Mouse (Mus musculus) left cerebral cortex, postnatal 36 days (tissue): ENCODE measurements around the gene Tmie. TPM values are rescaled to one million over a fixed set of nuclear protein-coding genes. Genes with fewer than 3 reads are reported as not detected.
A peak's percentile ranks its signal among the peaks of the same experiment; 100 is the strongest.

Source experiments
- DNase-seq, 2 experiments: peaks; one replicate each; pipeline ENCODE4 v3.0.0; 2021 to 2022; ENCODE audit warnings: low spot score in 2 of 2, mixed read lengths in 1 of 2
- intact Hi-C: fragments of 180-260 bp; cut with DNase I; formaldehyde crosslinking; loops from one replicate; pipeline ENCODE4 v1.15.1; 2025
- total RNA-seq, 2 experiments: library from RNA; stranded (reverse); gene quantifications; 2 replicates each; pipeline ENCODE4 v1.2.3; 2021

The Tmie gene
- total RNA-seq, 2 experiments from 2014 or later = 2.8 to 3.7 TPM

DNA sequence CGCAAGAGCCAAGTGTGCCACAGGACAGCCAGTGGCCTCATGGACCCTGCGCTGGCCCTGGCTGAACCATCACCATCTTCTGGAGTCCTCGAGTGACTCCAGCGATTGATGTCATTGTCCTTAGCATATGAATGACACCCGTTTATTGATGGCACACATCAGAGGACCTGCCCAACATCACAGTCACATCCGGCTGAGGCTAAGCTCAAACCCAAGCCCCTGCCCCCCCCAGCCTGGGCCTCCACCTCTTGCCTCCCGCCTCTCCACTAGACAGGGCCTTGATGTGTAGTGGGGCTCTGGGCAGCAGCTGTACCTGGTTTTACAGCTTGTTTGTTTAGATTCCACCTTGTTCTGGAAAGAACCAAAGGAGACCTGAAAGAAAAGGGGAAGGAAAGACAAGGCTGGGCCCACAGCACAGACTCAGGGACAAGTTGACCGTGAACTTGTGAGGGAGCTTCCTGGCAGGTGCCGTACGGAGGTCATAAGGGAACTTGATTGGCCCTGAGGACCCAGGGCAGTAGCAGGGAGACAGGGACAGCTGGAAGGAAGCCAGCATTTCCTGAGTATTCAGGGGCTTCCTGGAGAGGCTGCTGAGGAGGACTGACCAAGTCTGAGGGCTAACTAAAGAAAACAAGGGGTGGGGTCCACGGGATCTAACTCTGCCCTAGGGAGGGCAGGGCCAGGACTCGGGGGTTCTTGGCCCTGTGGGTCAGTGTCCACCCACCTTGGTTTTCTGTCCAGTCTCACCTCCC lies 11.3 kb upstream of the Tmie start:
- no peak for DNase-seq
- intact Hi-C loops = no loop called here

DNA sequence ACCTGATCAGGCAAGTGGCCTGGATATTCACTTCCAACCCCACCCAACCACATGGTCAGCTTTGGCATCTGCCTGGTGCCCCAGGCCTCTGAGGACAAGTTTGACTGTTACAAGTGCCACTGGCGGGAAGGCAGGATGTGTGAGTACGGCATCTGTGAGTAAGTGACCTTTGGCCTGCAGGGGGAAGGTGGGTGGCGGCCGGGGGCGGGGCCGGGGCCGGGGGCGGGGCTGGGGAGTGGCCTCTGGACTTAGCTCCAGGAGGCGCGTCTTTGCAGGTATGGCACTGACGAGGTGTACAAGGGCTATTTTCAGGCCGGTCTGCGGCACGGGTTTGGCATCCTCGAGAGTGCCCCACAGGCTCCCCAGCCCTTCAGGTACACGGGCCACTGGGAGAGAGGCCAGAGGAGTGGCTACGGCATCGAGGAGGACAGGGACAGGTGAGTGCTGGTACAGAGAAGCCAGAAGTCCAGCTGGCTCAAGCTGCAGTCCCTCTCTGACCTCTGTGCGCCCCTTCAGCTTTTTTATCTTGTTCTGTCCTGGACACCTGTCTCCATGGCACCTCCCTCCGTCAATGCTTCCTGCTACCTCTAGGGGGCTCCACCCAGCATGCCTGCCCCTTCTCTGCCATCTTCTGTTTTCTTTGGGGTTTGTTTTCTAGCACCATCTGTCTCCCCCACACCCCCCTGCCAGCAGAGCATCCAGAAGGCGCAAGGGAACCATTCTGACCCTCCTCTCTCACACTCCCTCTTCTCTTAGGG lies 10.3 kb upstream of the Tmie start:
- intact Hi-C loops = no loop called here
- DNase-seq = no peak

DNA sequence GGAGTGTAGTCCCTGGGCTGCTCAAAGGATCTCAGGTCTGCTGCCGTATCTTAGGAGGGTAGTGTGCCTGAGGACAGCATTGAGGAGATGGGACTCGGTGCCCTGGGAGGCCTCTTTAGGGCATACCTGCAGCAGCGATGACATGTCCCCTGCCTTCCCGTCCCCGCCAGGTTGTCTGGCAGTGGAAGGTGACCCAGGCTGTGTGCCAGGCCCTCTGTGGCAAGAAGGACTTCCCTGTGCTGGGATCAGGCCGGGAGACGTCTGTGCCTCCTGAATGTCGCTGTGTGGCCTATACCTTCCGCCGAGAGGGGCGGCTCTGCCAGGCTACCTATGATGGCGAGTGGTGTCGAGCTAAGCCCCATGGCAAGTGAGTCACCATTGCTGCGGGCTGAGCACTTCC lies 9.0 kb upstream of the Tmie start:
- DNase-seq = no peak

DNA sequence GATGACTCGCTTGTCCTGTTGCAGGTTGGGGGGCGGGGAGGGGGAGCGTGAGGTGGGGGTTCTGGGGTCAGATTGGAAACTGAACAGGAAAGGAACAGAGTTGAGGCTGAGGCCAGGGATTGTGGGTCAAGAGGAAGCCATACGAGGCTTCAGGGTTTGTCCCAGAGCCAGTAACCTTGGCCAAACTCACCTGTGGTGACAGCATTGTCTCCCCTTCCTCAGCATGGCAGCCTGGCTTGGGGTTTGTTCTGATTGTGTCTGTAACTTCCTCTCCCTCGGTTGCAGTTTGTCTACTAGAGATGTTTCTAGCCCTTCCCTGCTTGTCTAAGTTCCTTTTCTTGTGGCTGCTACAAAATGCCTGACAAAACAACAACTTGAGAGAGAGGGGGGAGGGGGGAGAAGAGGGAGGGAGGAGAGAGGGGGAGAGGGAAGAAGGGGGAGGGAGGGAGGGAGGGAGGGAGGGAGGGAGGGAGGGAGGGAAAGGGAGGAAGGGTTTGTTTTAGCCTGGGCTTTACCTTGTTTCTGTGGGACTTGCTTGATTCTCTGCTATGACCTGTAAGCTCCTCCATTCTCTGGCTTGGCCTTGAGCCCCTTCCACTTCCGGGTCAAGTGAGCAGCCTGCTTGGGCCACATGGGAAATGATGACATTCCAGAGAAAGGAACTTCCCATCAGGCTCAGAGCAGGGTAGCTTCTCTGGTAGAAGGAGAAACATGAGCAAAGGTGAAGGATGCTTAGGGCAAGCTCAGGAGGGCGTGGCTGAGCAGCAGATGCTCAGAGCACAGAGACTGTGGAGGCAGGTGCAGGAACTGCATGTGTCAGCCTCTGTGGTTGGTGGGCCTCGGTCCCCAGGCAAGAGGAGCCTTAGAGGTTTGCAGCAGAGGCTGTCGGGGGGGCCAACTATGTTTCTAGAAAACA lies 7.7 kb upstream of the Tmie start:
- intact Hi-C loops = no loop called here
- DNase-seq = no peak

More for the DNA sequence above, 9.0 kb upstream of the Tmie start:
- intact Hi-C loops = no loop called here

DNA sequence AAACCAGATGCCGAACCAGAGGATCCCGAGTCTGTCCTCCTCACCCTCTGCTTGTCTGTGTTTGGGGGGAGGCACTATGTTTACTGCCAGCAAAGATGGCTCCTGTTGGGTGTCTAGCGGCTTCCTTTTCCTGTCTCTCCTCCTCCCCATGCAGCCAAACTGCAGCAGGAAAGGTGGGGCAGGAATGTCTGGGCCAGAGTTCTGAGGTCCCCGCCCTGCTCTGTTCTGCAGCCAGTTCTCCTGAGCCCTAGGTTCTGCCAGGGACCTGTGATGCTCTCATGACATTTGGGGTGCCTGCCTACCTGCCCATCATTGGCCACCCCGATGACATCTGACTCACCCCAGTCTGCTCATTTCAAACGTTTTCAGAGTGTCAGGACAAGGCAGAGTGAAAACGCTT lies 2.0 kb upstream of the Tmie start:
- intact Hi-C loops = no loop called here
- DNase-seq = no peak

DNA sequence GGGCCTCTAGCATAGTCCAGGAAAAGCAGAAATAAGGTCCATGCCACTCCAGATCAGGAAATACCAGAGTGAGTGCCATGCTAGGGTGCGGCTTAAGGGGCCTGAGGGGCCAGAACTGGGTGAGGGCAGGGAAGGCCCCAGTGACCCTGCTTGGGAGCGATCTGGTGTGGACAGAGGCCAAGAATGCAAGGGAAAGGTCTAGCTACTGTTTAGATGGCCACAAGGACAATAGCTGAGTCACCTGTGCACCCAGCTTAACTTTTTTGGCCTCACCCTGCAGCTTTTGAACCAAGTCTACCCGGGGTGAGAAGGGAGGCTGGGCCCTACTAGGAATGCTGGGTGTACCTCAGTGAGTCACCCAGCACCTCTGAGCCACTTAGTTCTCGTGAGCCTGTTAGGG lies 859 bp upstream of the Tmie start:
- DNase-seq = no peak
- intact Hi-C loops = no loop called here

DNA sequence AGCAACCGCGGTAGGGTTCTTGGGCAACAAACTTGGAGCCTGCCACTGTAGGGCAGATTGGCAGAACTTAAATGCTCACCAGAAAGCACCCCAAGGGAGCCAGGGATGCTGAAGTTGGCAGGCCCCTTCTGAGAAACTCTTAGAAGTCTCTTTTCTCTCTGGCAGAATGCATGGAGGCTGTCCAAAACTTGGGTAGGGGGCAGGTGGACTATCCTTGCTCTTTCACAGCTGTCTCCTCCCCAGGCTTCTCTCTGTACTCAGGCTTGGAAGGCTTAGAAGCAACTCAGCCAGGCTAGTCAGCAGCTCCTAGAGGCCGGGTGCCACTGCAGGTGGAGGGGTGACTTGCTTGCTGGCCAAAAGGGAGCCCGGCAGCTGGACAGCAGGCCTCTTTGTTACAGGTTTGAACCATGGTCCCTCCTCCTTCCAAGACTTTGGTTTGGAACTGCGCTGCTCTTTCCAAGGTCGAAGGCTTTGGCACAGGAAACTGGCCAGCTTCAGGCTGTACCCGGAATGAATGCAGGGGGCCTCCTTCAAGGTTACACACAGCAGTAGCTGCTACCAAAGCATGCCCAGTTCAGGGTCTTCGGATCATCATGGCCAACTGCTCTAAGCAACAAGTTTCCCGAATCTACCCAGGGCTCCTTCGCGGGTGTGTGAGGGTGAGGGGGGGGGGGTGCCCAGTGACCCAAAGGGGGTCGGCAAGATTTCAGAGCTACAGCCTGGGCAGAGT lies 557 bp downstream of the Tmie start, which contains the start of gene Als2cl:
Gene Als2cl (plus strand): TSS at position 680 of the 730 bp plus-strand sequence.
- intact Hi-C loops = no loop called here
- DNase-seq = peak in 1 of 2 experiments; percentile 18

DNA sequence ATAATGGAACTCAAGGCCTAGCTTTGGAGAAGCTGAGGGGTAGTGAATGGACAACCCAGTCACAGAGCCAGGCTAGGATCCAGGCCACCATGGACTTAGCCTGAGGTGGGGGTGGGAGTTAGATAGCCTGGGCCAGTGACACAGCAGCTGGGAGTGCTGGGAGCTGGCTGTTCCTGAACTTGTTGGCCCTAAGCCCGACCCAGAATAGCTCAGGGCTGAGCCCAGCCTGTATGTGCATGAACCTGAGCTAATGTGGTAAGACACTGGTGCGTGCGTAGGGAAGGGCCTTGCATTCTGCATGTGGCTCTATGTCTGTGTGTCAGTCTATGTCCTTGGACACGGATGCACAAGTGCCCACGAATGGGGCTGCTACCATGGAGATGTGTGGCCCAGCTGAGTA lies 2.0 kb downstream of the Tmie start:
- DNase-seq = no peak
- intact Hi-C loops = no loop called here

DNA sequence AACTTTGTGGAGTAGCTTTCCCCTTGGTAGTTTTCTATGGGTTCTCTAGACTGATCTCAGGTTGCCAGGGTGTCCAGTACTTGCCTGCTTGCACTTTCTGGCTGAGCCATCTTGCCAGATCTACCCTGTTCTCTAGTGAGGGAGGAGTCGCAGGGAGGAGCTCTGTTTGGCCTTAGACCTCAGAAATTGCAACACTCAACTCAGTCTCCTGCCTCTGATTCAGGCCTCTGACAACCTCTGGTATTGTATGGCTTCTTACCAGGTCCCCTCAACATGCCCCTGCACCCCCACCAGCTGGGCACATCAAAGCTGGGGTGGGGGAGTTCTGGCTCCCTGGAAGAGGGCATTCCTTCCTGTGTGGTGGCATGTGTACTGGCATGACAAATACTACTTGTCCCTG lies 2.6 kb downstream of the Tmie start:
- DNase-seq = no peak
- intact Hi-C loops = no loop called here

DNA sequence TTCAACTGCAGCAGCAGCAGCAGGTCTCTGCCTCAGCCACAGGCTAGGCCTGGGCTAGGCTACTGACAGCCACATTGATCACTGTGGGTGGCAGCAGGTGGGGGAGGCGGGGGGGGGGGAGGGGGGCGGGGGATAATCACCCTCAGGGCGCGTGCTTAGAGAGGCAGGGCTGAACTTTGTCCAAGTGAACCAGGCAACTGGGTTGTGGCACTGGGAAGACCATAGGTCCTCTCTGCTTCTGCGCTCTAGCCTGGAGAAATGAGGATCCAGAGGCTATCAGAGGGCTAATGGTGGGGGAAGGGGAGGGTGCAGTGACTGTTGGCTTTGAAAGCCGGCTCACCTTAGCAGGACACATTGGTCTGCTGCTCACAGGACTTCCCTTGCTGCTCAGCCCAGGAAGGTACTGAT lies 4.6 kb downstream of the Tmie start:
- intact Hi-C loops = no loop called here
- no peak for DNase-seq

DNA sequence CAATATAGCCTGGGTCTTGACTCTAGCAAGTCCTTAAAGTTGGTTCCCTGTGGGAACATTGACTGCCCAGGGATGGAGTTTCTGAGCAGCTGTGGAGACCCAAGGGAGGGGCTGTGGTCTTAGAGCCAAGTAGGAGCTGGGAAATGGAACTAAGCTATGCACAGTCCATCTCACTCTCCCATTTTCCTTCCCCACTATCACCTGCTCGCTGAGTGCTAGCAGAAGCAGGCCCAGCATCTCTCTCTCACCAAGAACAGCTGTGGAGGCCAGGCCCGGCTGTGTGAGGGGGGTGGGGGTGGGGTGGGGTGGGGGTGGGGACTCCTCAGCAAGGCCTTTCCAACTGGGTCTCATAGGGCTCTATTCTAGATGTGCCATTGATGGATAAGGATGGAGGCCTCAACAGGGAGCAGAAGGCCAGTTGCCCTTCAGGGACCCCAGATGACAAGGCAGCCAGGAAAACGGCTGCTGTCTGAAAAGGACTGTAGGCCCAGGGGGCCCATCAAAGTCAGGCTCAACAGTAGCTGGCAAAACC lies 5.2 kb downstream of the Tmie start:
- intact Hi-C loops = loop anchor here (5.0 kb wide), 2 partner anchors 92 to 462 kb away; no protein-coding TSS in a partner anchor

DNA sequence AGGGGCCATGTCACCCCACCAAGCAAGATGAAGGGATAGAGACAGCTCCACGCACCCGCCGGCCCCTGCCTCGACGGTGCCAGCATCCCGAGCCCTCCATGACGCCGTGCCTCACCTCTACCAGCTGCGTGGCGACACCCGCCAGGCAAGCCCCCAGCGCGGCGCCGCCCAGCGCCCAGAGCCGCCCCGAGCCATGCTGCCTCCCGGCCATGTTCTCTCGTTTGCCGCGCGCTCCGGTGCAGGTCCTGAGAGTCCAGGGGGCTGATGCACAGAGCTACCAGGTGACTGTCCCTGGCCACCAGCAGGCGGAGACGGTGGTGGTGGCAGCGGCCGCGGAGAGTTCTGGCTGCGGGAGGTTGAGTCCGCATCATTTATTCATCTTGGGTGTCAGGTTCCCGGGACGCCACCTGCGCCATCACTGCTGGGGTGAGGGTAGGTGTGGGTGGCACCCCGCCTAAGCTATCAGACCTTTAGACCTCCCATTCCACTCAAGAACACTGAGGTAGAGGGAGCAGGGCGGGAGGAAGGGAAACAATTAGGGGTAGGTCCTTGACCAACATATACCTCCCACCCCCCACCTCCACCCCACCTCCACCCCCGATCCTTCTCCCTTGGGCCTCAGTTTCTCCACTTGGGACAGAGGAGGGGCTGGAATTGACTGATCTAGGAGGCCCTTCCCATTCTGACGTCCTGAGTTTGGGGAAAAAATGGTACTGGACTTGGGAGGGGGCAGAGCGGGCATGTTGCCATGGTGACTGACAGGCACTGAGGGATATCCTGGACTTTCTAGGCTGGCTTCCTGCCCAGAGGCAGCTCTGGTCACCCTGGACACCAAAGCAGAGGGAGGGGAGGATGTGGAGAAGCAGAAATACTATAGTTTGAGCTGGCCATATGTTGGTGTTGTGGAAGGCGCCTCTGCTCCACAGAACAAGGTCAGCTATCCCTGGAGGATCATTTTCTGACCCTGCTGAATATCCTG lies 5.9 kb downstream of the Tmie start:
- intact Hi-C loops = loop anchor here (5.0 kb wide), 2 partner anchors 92 to 462 kb away; no protein-coding TSS in a partner anchor
- no peak for DNase-seq

More for the DNA sequence above, 5.2 kb downstream of the Tmie start:
- no peak for DNase-seq

DNA sequence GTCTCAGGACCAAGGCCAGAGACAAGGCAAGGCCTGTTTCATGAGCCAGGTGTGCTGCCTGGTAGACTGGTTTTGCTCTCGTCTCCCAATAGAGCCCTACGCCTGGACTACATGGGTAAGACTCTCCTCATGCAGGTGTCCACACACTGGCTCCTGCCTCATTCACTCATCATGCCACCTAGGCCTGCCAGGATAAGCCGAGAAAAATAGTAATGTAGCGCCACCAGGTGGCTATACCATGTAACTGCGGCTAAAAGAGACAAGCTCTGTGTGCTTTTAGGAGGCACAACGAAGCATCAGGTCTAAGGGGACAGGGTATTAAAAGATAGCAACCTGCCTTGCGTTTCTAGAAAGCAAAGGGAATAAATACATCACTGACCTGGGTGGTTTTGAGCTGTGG lies 8.9 kb downstream of the Tmie start:
- intact Hi-C loops = loop anchor here (2.0 to 5.0 kb wide), 3 partner anchors 89 to 459 kb away; no protein-coding TSS in a partner anchor
- peak; percentile 42 to 64 for DNase-seq

DNA sequence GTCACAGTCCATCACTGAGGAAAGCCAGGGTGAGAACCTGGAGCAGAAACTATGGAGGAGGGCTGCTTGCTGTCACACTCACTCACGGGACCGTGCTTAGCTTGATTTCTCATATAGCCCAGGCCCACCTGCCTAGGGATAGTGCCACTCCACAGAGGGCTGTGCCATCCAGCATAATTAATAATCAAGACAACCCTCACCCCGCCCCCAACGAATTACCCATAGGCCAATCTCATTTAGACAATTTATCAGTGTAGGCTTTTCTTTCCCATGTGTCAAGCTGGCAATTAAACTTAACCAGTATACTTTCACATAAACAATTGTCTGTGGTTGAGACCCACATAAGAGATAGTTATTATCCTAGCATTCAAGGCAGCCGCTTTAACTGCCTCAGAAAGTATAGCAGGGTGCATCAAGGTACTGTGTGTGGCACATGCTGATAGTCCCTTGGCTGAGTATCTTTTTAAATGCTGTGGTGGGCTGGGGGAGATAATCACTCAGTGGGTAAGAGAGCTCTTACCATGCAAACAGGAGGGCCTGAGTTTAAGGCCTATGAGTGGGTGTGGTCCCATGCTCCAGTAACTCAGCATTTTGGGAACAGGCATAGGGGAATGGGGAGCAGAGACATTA lies 20.8 kb downstream of the Tmie start:
- no peak for DNase-seq
- intact Hi-C loops = no loop called here

DNA sequence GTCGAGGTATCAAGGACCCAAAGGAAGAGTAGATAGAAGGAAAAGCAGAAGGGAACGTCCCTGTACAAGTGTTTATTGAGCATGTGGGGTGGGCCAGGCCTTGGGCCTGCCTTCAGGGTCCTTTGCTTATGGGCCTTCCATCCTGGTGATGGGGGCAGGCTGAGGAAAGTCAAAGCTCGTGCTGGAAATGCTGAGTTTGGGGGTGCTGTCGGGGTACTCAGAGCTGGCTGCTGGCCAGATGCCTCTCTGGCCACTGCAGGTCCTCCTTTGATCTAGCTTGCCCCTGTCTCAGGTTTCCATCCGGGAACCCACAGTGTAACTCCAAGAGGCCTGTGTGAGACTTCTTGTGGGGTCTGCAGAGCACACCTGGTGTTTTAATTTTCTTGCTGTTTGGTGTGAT lies 21.4 kb downstream of the Tmie start:
- DNase-seq = no peak
- intact Hi-C loops = no loop called here

DNA sequence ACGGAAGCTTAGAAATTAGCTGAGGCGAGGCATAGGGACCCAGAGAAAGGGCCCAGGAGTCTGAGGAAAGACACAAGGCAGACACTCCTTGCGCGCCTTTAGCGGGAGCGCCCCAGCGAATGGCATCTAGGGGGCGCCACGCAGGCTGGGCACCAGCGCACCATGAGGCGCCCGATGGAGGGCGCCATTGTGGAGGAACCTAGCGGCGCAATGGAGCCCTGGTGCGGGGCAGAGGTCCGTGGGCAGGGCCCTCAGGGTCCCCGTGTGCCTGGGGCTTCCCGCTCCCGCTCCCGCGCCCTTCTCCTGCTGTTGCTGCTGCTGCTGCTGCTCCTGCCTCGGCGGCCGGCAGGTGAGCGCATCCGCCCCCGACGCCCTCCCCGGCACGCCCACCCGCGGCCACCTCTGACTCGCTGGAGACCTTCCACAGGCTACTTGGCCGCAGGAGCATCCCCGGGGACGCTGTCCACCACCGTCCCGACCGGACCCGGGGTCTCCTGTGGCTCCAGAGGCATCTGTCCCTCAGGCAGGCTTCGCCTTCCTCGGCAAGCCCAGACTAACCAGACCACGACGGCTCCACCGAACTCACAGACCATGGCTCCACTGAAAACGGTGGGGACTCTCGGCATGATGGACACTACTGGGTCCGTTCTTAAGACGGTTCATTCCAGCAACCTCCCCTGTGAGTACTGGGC lies 22.0 kb downstream of the Tmie start, which contains the start of gene Prss50:
Gene Prss50 (plus strand): TSS at position 187 of the 692 bp plus-strand sequence.
- intact Hi-C loops = no loop called here

DNA sequence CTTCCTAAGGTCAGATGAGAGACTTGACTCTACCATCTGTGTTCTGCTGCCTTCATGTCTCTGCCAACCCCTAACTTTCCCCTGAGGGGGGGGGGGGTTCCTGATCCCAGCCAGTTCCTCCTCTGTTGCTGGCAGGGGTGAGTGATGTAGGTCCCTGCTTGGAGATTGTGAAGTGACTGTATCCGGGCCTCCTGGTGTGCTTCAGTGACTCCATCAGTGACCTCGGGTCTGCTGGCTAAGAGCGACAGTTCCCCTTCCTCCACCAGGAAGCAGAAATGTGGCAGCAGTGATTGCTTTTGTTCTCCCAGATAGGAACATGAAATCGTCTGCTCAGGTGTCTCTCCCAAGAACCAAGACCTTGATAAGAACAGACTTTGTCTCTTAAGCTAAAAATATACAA lies 23.0 kb downstream of the Tmie start:
- intact Hi-C loops = no loop called here
- no peak for DNase-seq

More for the DNA sequence above, 22.0 kb downstream of the Tmie start, which contains the start of gene Prss50:
- no peak for DNase-seq
